Mouse (Mus musculus): ENCODE measurements at regions not wholly inside any gene's neighbourhood (a gene's known extent, or its start where the extent isn't known, plus 50 kb on each side); places are given as distances from the start of the nearest gene placed in this dataset.

- in situ Hi-C loops (cut with MboI; ENCODE audit: low pct_ligation_motif_present, low pct_unique_long_range_greater_than_20kb, low sequenced_read_pairs) (no loop called here), dilution Hi-C loops (cut with MboI; ENCODE audit: extremely low pct_ligation_motif_present, extremely low pct_unique_long_range_greater_than_20kb, low sequenced_read_pairs) (no loop called here)
- H3K4me3 ChIP-seq (replicated peaks in 1 of 3; ENCODE audit: low read depth in 2 of 3, low read length in 2 of 3, poor library complexity in 1 of 3) = no peak overlapping the region
- H3K4me2 ChIP-seq (ENCODE audit: insufficient read depth, low read depth, poor library complexity, severe bottlenecking) = no peak overlapping the region
- peaks cover 7% of the 10 kb centered on the region for H3K9me3 ChIP-seq (replicated peaks; ENCODE audit: low read length)
- H3K36me3 ChIP-seq (replicated peaks in 1 of 2; ENCODE audit: control insufficient read depth in 1 of 2, insufficient read depth in 1 of 2, low read length in 1 of 2) = no peaks in the 10 kb centered on the region
- H3K27me3 ChIP-seq (replicated peaks) = no peaks in the 10 kb centered on the region
- H3K4me1 ChIP-seq (ENCODE audit: control insufficient read depth in 1 of 2, insufficient read depth in 2 of 2) = no peaks in the 10 kb centered on the region
- no peak overlapping the region for H3K9ac ChIP-seq (ENCODE audit: insufficient read depth, low read depth)
- no peaks in the 10 kb centered on the region for H3K79me2 ChIP-seq (replicated peaks; ENCODE audit: control insufficient read depth, extremely low read depth, insufficient read depth, poor library complexity, severe bottlenecking)
- no peak for DNase-seq (ENCODE audit: extremely low read depth)
- TF ChIP-seq E2F4 (IDR thresholded peaks at IDR 0.05; ENCODE audit: insufficient replicate concordance, low read depth, low read length) (no peak), MYC (IDR thresholded peaks at IDR 0.05; ENCODE audit: low read depth, low read length) (no peak), POLR2A (IDR thresholded peaks at IDR 0.05; ENCODE audit: low read depth, low read length) (no peak), JUN (IDR thresholded peaks at IDR 0.05; ENCODE audit: insufficient read depth, low read depth, low read length) (no peak), SIN3A (IDR thresholded peaks at IDR 0.05; ENCODE audit: low read length) (no peak), RAD21 (IDR thresholded peaks at IDR 0.05; ENCODE audit: low read depth, low read length) (no peak), CHD2 (IDR thresholded peaks at IDR 0.05; ENCODE audit: low read length) (no peak), TCF12 (IDR thresholded peaks at IDR 0.05; ENCODE audit: low read depth, low read length) (no peak), USF2 (conservative IDR thresholded peaks at IDR 0.05; ENCODE audit: low read depth, low read length) (no peak), MAZ (IDR thresholded peaks at IDR 0.05; ENCODE audit: low read depth, low read length) (no peak), NELFE (IDR thresholded peaks at IDR 0.05; ENCODE audit: low read depth, low read length) (no peak), EP300 (IDR thresholded peaks at IDR 0.05; ENCODE audit: low read length) (no peak), USF1 (IDR thresholded peaks at IDR 0.05; ENCODE audit: low read depth, low read length) (no peak), MAX (IDR thresholded peaks at IDR 0.05; ENCODE audit: low read length) (no peak), ZNF384 (IDR thresholded peaks at IDR 0.05; ENCODE audit: low read depth, low read length) (no peak), IRF4 (IDR thresholded peaks at IDR 0.05; ENCODE audit: low read depth, low read length) (no peak)
- H3K27ac ChIP-seq (ENCODE audit: insufficient read depth, low read depth) = no peak overlapping the region
Measured at GRCm38 (mm10) chr1:149127709-149128108, 833.4 kb downstream of the Pla2g4a start.

DNA sequence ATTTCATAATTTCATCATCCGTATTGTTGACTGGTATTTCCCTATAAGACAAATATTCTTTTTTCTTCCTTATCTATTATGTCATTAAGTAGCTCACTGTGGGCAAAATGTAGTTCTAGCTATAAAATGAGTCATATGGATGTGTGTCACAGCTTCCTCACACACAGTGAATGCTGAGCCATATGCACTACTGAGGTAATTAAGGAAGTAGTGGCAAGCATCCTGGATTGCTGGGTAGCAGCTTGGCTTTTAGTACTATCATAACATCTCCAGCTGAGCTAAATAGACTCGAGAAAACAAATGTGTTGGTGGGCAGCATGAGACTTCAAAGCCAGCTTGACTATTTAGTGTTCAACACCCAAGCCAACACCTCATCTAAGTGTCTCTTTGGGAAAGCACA lies 857.7 kb downstream of the Pla2g4a start:
- dilution Hi-C loops (cut with MboI; ENCODE audit: extremely low pct_ligation_motif_present, extremely low pct_unique_long_range_greater_than_20kb, low sequenced_read_pairs) (no loop called here), in situ Hi-C loops (cut with MboI; ENCODE audit: low pct_ligation_motif_present, low pct_unique_long_range_greater_than_20kb, low sequenced_read_pairs) (no loop called here)
- no peak for DNase-seq (ENCODE audit: extremely low read depth)
- Histone ChIP-seq H3K9me3 (replicated peaks; ENCODE audit: low read length) (peaks cover 23% of the 10 kb centered on the region), H3K27ac (ENCODE audit: insufficient read depth, low read depth) (no peak overlapping the region), H3K79me2 (replicated peaks; ENCODE audit: control insufficient read depth, extremely low read depth, insufficient read depth, poor library complexity, severe bottlenecking) (no peaks in the 10 kb centered on the region), H3K9ac (ENCODE audit: insufficient read depth, low read depth) (no peak overlapping the region), H3K27me3 (replicated peaks) (no peaks in the 10 kb centered on the region), H3K4me2 (ENCODE audit: insufficient read depth, low read depth, poor library complexity, severe bottlenecking) (no peak overlapping the region), H3K36me3 (replicated peaks in 1 of 2; ENCODE audit: control insufficient read depth in 1 of 2, insufficient read depth in 1 of 2, low read length in 1 of 2) (no peaks in the 10 kb centered on the region), H3K4me1 (ENCODE audit: control insufficient read depth in 1 of 2, insufficient read depth in 2 of 2) (no peaks in the 10 kb centered on the region), H3K4me3 (replicated peaks in 1 of 3; ENCODE audit: low read depth in 2 of 3, low read length in 2 of 3, poor library complexity in 1 of 3) (no peak overlapping the region)
- no peak for TF ChIP-seq TCF12 (IDR thresholded peaks at IDR 0.05; ENCODE audit: low read depth, low read length)
- no peak for TF ChIP-seq ZNF384 (IDR thresholded peaks at IDR 0.05; ENCODE audit: low read depth, low read length)
- TF ChIP-seq HCFC1 (IDR thresholded peaks at IDR 0.05; ENCODE audit: low read depth, low read length) = no peak
- TF ChIP-seq NRF1 (IDR thresholded peaks at IDR 0.05; ENCODE audit: low read depth, low read length) = no peak
- TF ChIP-seq MXI1 (IDR thresholded peaks at IDR 0.05; ENCODE audit: low read depth, low read length) = no peak
- no peak for TF ChIP-seq USF1 (IDR thresholded peaks at IDR 0.05; ENCODE audit: low read depth, low read length)
- no peak for TF ChIP-seq NELFE (IDR thresholded peaks at IDR 0.05; ENCODE audit: low read depth, low read length)
- TF ChIP-seq POLR2AphosphoS2 (IDR thresholded peaks at IDR 0.05; ENCODE audit: low read depth, low read length) = no peak
- TF ChIP-seq UBTF (IDR thresholded peaks at IDR 0.05; ENCODE audit: low read depth, low read length) = no peak
- TF ChIP-seq CTCF (conservative IDR thresholded peaks at IDR 0.05 in 1 of 2, IDR thresholded peaks at IDR 0.05 in 1 of 2; ENCODE audit: low read depth in 2 of 2, low read length in 2 of 2) = no peak
- TF ChIP-seq MYC (IDR thresholded peaks at IDR 0.05; ENCODE audit: low read depth, low read length) = no peak
- no peak for TF ChIP-seq KAT2A (IDR thresholded peaks at IDR 0.05; ENCODE audit: insufficient replicate concordance, low read length)
- no peak for TF ChIP-seq ZC3H11A (IDR thresholded peaks at IDR 0.05; ENCODE audit: low read depth, low read length)
- TF ChIP-seq CHD1 (IDR thresholded peaks at IDR 0.05; ENCODE audit: low read depth, low read length) = no peak
- no peak for TF ChIP-seq EP300 (IDR thresholded peaks at IDR 0.05; ENCODE audit: low read length)
- TF ChIP-seq JUN (IDR thresholded peaks at IDR 0.05; ENCODE audit: insufficient read depth, low read depth, low read length) = no peak
